Mouse (Mus musculus) bone marrow macrophage, adult 2 months (primary cell): Measurements from ENCODE around the gene Arhgef28.

Experiments
- CTCF ChIP-seq: IDR thresholded peaks from 2 replicates; pipeline ENCODE4 v1.5.1; 2012; ENCODE audit warnings: low read depth, mild to moderate bottlenecking, low read length, moderate library complexity
- POLR2A ChIP-seq: IDR thresholded peaks from 2 replicates; pipeline ENCODE4 v1.6.1; 2012; ENCODE audit warnings: mild to moderate bottlenecking, low read depth, low read length, borderline replicate concordance

- TF ChIP-seq CTCF (no peak), POLR2A (no peak)
Observed at GRCm38 (mm10) chr13:97986691-97987090, 219.5 kb downstream of the Arhgef28 start.
